Mouse (Mus musculus): ENCODE data around the gene Zfp735.

The Zfp735 gene

DNA sequence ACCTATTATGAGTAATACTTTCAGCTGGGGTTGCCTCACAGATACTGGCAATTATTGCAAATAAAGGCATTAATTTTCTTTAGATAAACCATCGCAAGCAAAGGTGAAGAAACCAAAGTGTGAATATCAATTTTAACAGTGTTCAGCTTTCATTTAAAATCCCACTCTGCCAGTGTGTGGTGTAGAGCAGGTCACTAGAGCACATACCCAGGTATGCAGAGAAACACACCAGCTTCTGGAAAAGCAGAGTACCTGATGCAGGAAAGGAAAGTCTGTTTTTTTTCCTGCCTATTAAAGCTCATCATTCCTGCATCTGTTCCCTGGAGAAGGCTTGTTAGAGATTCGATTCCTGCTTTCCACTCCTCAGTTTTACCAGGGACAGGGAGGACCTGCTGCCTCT lies at the start of gene Zfp735:
TSS of gene Zfp735 (plus strand) at position 301 of the 400 bp plus-strand sequence.
- no peak for DNase-seq (ENCODE audit: low read depth, low spot score)

GRCm38 (mm10) chr11:73759115-73759514 lies 70.5 kb downstream of the Zfp735 start:
- no peak for DNase-seq (ENCODE audit: low read depth, low spot score)

All from R1 (cell line).